Mouse (Mus musculus) myocyte (in vitro differentiated cells): Measurements from ENCODE around the gene Gm49601. TPM values are rescaled to one million over a fixed set of nuclear protein-coding genes. Genes with fewer than 3 reads are reported as not detected.
A peak's percentile ranks its signal among the peaks of the same experiment; 100 is the strongest.

Experiments used
- H3K27me3 ChIP-seq: one replicate; pipeline ENCODE4 v1.6.1; 2011; ENCODE audit not compliant: control insufficient read depth, insufficient read depth, insufficient read length
- H3K36me3 ChIP-seq: one replicate; pipeline ENCODE4 v1.6.1; 2011; ENCODE audit not compliant: control insufficient read depth, insufficient read depth
- H3K4me2 ChIP-seq: one replicate; pipeline ENCODE4 v1.6.1; 2011; ENCODE audit warnings: low read depth, control low read depth
- H3K4me3 ChIP-seq: one replicate; pipeline ENCODE4 v1.5.1; 2011; ENCODE audit warnings: mild to moderate bottlenecking, control low read depth, moderate library complexity
- H3K79me2 ChIP-seq: one replicate; pipeline ENCODE4 v1.6.1; 2011; ENCODE audit not compliant: control insufficient read depth, insufficient read depth
- H3ac ChIP-seq: one replicate; pipeline ENCODE4 v1.6.1; 2011; ENCODE audit not compliant: control insufficient read depth, insufficient read length
- CEBPB ChIP-seq: IDR thresholded peaks from 2 replicates; pipeline ENCODE4 v1.6.1; 2011; ENCODE audit warnings: mild to moderate bottlenecking, moderate library complexity; ENCODE audit not compliant: poor library complexity, insufficient read depth, severe bottlenecking
- E2F4 ChIP-seq: IDR thresholded peaks from one replicate; pipeline ENCODE4 v1.6.1; 2011; ENCODE audit warnings: mild to moderate bottlenecking, control low read depth, moderate library complexity; ENCODE audit not compliant: insufficient read depth
- MAX ChIP-seq: IDR thresholded peaks from one replicate; pipeline ENCODE4 v1.6.1; 2011; ENCODE audit warnings: low read depth, mild to moderate bottlenecking, control low read depth
- MYOD1 ChIP-seq, 3 experiments: IDR thresholded peaks; one replicate each; pipeline ENCODE4 v1.6.1; 2011; ENCODE audit warnings: control low read depth in 2 of 3, low read depth in 2 of 3, mild to moderate bottlenecking in 2 of 3, moderate library complexity in 1 of 3; ENCODE audit not compliant: insufficient read length in 2 of 3, control insufficient read depth in 1 of 3
- MYOG ChIP-seq, 3 experiments: IDR thresholded peaks; one replicate each; pipeline ENCODE4 v1.6.1; 2011; ENCODE audit warnings: control low read depth in 2 of 3, low read depth in 2 of 3, mild to moderate bottlenecking in 2 of 3; ENCODE audit not compliant: insufficient read length in 2 of 3, control insufficient read depth in 1 of 3, insufficient read depth in 1 of 3
- POLR2A ChIP-seq: IDR thresholded peaks from one replicate; pipeline ENCODE4 v1.6.1; 2011; ENCODE audit warnings: low read depth, mild to moderate bottlenecking, control low read depth, moderate library complexity; ENCODE audit not compliant: insufficient read length
- POLR2AphosphoS2 ChIP-seq: IDR thresholded peaks from one replicate; pipeline ENCODE4 v1.6.1; 2011; ENCODE audit warnings: low read depth, control low read depth; ENCODE audit not compliant: insufficient read length
- REST ChIP-seq: IDR thresholded peaks from one replicate; pipeline ENCODE4 v1.6.1; 2011; ENCODE audit warnings: mild to moderate bottlenecking, control low read depth, moderate library complexity; ENCODE audit not compliant: insufficient read depth, insufficient read length
- SRF ChIP-seq: IDR thresholded peaks from one replicate; pipeline ENCODE4 v1.6.1; 2011; ENCODE audit warnings: low read depth; ENCODE audit not compliant: control insufficient read depth, insufficient read length
- TCF12 ChIP-seq: IDR thresholded peaks from one replicate; pipeline ENCODE4 v1.6.1; 2011; ENCODE audit warnings: mild to moderate bottlenecking, control low read depth; ENCODE audit not compliant: poor library complexity, insufficient read depth, severe bottlenecking
- TCF3 ChIP-seq: IDR thresholded peaks from one replicate; pipeline ENCODE4 v1.6.1; 2011; ENCODE audit warnings: low read depth, control low read depth; ENCODE audit not compliant: insufficient read length
- USF1 ChIP-seq: IDR thresholded peaks from one replicate; pipeline ENCODE4 v1.6.1; 2011; ENCODE audit warnings: low read depth, mild to moderate bottlenecking, control low read depth, moderate library complexity
- polyA plus RNA-seq: library from polyadenylated mRNA; unstranded; fragments of >200 nt; fragmentation: generic; extraction: Trizol; gene quantifications from one replicate; pipeline ENCODE4 v1.2.1, GENCODE M21; 2012; ENCODE audit warnings: missing spikeins

Gene Gm49601
- polyA plus RNA-seq, 1 experiment: 11.4 TPM

DNA sequence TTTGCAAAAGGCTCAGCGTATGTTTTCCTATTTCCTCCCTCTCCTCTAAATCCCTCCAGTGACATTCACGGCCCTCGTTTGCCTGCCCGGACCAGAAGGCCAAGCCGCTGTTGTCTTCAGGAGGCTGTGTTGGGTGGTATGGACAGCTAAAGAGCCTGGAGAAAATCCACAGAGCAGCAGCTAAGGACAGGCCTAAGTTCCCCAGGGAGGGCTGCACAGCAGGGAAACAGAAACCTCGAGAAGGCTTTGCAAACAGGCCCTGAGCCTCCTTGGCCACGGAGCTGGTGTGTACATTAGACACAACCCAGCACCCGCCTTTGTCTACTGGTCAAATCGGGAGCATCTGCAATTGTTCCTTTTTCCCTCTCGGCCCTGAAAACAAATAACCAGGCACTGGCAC is 40.6 kb downstream of the Gm49601 start:
- Histone ChIP-seq H3K36me3 (no peaks in the 10 kb centered on the region), H3K4me2 (peak overlapping the region; percentile 95), H3ac (peak overlapping the region; percentile 90), H3K79me2 (peaks cover 12% of the 10 kb centered on the region), H3K4me3 (peak overlapping the region; percentile 85), H3K27me3 (no peaks in the 10 kb centered on the region)
- TF ChIP-seq POLR2A: no peak
- TF ChIP-seq MYOG (IDR thresholded peaks at IDR 0.05; ENCODE audit: control insufficient read depth in 1 of 3, insufficient read depth in 1 of 3, insufficient read length in 2 of 3, low read depth in 2 of 3): no peak
- TF ChIP-seq TCF12: no peak
- no peak for TF ChIP-seq POLR2AphosphoS2
- TF ChIP-seq MYOD1 (IDR thresholded peaks at IDR 0.05; ENCODE audit: control insufficient read depth in 1 of 3, insufficient read length in 2 of 3, low read depth in 2 of 3): no peak
- TF ChIP-seq REST: no peak
- TF ChIP-seq TCF3: no peak
- TF ChIP-seq CEBPB: no peak
- no peak for TF ChIP-seq USF1
- TF ChIP-seq SRF: no peak
- no peak for TF ChIP-seq MAX
- TF ChIP-seq E2F4: no peak

DNA sequence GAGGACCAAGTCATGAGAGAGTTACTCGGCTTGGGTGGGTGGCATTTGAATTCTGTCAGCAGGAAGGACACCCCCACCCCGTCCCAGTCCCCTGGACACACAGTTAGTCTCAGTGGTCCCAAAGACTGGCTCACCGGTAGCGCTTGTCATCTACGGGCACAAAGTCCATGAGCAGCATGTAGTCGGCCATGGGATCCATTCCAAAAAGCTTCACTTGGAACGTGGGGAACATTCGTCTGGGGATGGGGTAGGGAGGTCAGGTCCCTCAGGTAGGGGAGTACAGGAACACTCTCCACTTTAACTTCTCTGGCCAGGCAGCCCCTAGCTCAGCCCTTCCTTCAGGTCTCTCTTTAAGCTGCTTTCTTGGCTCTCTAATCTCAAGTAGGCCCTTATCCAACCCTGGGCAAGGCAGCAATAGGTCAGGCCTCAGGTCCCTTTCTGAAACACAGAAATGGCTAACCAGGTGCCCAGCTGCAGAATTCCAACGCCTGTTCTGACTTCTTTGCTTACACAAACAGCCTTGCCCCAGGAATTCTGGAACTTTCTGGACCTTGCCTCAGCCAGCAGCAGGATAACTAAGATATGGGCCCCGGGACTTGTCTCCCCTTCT is 41.2 kb downstream of the Gm49601 start:
- no peaks in the 10 kb centered on the region for H3K27me3 ChIP-seq
- H3K36me3 ChIP-seq: no peaks in the 10 kb centered on the region
- peak overlapping the region; percentile 85 for H3K4me3 ChIP-seq
- no peak for TF ChIP-seq REST
- TF ChIP-seq SRF: no peak
- TF ChIP-seq MYOG (IDR thresholded peaks at IDR 0.05; ENCODE audit: control insufficient read depth in 1 of 3, insufficient read depth in 1 of 3, insufficient read length in 2 of 3, low read depth in 2 of 3): no peak
- peak overlapping the region; percentile 90 for H3ac ChIP-seq
- H3K4me2 ChIP-seq: peak overlapping the region; percentile 95
- peaks cover 12% of the 10 kb centered on the region for H3K79me2 ChIP-seq

DNA sequence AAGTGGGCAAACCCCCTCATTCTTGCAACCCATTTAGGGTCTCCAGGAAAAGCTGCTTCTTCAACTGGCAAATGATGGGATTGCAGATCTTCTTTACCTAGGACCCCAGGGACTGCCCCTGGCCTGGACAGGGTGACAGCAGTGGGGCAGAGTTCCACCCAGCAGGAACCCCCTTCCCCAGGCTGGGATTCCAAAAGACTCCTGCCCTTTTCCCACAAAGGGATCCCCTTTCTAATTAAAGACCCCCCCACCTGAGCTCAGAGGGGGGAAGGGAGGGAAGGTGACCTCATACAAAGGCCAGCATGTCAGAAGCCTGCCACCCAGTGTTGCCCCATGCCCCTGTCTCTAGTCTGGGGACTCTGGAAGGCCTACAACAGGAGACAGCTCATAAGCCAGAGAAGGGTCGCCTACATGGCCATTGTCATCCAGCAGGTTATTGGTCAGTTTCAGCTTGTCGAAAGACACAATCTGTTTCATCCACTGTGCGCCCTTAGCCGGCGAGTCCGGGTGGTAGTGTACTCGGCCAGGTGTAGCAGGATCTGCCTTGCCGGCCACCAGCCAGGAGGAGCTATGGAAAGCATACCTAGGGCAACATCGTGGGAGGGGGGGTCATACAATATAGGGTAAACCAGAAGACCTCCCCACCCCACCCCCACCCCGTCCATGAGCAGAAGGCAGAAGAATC is 42.4 kb downstream of the Gm49601 start:
- Histone ChIP-seq H3K4me2 (no peak overlapping the region), H3K36me3 (no peaks in the 10 kb centered on the region), H3K4me3 (no peak overlapping the region), H3ac (no peak overlapping the region), H3K79me2 (peaks cover 12% of the 10 kb centered on the region), H3K27me3 (no peaks in the 10 kb centered on the region)
- TF ChIP-seq SRF (no peak), MYOD1 (IDR thresholded peaks at IDR 0.05; ENCODE audit: control insufficient read depth in 1 of 3, insufficient read length in 2 of 3, low read depth in 2 of 3) (no peak), POLR2A (no peak), MAX (no peak), MYOG (IDR thresholded peaks at IDR 0.05; ENCODE audit: control insufficient read depth in 1 of 3, insufficient read depth in 1 of 3, insufficient read length in 2 of 3, low read depth in 2 of 3) (no peak), POLR2AphosphoS2 (no peak), REST (no peak), TCF3 (no peak), CEBPB (no peak), USF1 (no peak), TCF12 (no peak), E2F4 (no peak)

DNA sequence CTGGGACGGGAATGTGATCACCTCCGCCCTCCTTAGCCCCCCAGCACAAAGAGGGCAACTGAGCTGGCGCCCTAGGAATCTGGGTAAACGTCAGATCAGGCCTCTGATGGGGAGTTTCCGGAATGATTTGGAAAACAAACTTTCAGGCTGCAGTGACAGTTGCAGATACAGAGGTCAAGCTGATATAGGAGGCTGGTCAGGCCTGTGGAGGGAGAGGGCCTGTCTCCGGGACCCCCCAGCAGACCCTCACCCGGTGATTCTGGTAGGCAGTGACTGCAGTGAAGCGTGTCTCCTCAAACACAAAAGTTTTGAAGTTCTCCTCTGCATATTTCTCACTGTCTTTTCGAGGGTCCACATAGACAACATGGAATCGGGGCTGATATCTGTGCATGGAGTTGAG is 43.1 kb downstream of the Gm49601 start:
- Histone ChIP-seq H3K4me2 (no peak overlapping the region), H3K36me3 (no peaks in the 10 kb centered on the region), H3K4me3 (no peak overlapping the region), H3K27me3 (no peaks in the 10 kb centered on the region), H3K79me2 (peaks cover 12% of the 10 kb centered on the region), H3ac (no peak overlapping the region)
- no peak for TF ChIP-seq TCF12
- TF ChIP-seq POLR2A: no peak
- no peak for TF ChIP-seq MYOD1 (IDR thresholded peaks at IDR 0.05; ENCODE audit: control insufficient read depth in 1 of 3, insufficient read length in 2 of 3, low read depth in 2 of 3)
- no peak for TF ChIP-seq USF1
- no peak for TF ChIP-seq POLR2AphosphoS2
- TF ChIP-seq MAX: no peak
- no peak for TF ChIP-seq SRF
- TF ChIP-seq MYOG (IDR thresholded peaks at IDR 0.05; ENCODE audit: control insufficient read depth in 1 of 3, insufficient read depth in 1 of 3, insufficient read length in 2 of 3, low read depth in 2 of 3): no peak
- TF ChIP-seq E2F4: no peak
- TF ChIP-seq CEBPB: no peak
- no peak for TF ChIP-seq REST
